Mouse (Mus musculus) forebrain, embryonic 11.5 days (tissue): ENCODE data around the gene Fgf18. TPM values are rescaled to one million over a fixed set of nuclear protein-coding genes. Genes with fewer than 3 reads are reported as not detected.

Source experiments
- ATAC-seq: fragments of 200-750 bp; cut with Nextera tagmentation; replicated peaks from 2 replicates; pipeline ENCODE4 v1.8.0; 2017; ENCODE audit warnings: moderate TSS enrichment; ENCODE audit not compliant: low FRiP score
- DNase-seq: peaks from one replicate; pipeline ENCODE4 v3.0.0-alpha.2; 2017; ENCODE audit warnings: low spot score
- H3K27ac ChIP-seq: fragments of 300-500 bp; sonication (generic); 2 replicates; pipeline ENCODE4 v1.5.1; 2014; ENCODE audit warnings: low read depth, low read length
- H3K27me3 ChIP-seq: fragments of 300-500 bp; sonication (generic); 2 replicates; pipeline ENCODE4 v1.6.1; 2014; ENCODE audit warnings: mild to moderate bottlenecking, low read length, mixed read lengths; ENCODE audit not compliant: control insufficient read depth, insufficient read depth
- H3K36me3 ChIP-seq: fragments of 300-500 bp; sonication (generic); 2 replicates; pipeline ENCODE4 v1.6.1; 2014; ENCODE audit warnings: mild to moderate bottlenecking, low read length, moderate library complexity, mixed read lengths; ENCODE audit not compliant: control insufficient read depth, insufficient read depth
- H3K4me1 ChIP-seq: fragments of 300-500 bp; sonication (generic); replicated peaks from 2 replicates; pipeline ENCODE4 v1.6.1; 2014; ENCODE audit warnings: low read length, mixed read lengths; ENCODE audit not compliant: control insufficient read depth, insufficient read depth
- H3K4me2 ChIP-seq: fragments of 300-500 bp; sonication (generic); 2 replicates; pipeline ENCODE4 v1.6.1; 2014; ENCODE audit warnings: low read depth, mild to moderate bottlenecking, low read length, moderate library complexity, mixed read lengths; ENCODE audit not compliant: severe bottlenecking
- H3K4me3 ChIP-seq: fragments of 300-500 bp; sonication (generic); 2 replicates; pipeline ENCODE4 v1.5.1; 2014; ENCODE audit warnings: low read depth, low read length
- H3K9ac ChIP-seq: fragments of 300-500 bp; sonication (generic); 2 replicates; pipeline ENCODE4 v1.6.1; 2014; ENCODE audit warnings: low read length
- H3K9me3 ChIP-seq: fragments of 300-500 bp; sonication (generic); 2 replicates; pipeline ENCODE4 v1.6.1; 2016; ENCODE audit warnings: low read length, mixed read lengths; ENCODE audit not compliant: control insufficient read depth
- WGBS: fragments of 180-500 bp; shearing (Covaris S2); extraction: QIAGEN DNeasy Blood & Tissue Kit; methylation state at CpG from one replicate; pipeline ENCODE4 v1.1.7; 2014; 5-methylcytosine and 5-hydroxymethylcytosine counted together
- polyA plus RNA-seq: library from polyadenylated mRNA; unstranded; fragments of >200 nt; fragmentation: Nextera tagmentation; extraction: Ambion mirVana; gene quantifications from 2 replicates; pipeline ENCODE4 v1.2.1, GENCODE M21; 2014

Fgf18 gene
- polyA plus RNA-seq, 1 experiment from 2014 or later = 2.7 TPM

DNA sequence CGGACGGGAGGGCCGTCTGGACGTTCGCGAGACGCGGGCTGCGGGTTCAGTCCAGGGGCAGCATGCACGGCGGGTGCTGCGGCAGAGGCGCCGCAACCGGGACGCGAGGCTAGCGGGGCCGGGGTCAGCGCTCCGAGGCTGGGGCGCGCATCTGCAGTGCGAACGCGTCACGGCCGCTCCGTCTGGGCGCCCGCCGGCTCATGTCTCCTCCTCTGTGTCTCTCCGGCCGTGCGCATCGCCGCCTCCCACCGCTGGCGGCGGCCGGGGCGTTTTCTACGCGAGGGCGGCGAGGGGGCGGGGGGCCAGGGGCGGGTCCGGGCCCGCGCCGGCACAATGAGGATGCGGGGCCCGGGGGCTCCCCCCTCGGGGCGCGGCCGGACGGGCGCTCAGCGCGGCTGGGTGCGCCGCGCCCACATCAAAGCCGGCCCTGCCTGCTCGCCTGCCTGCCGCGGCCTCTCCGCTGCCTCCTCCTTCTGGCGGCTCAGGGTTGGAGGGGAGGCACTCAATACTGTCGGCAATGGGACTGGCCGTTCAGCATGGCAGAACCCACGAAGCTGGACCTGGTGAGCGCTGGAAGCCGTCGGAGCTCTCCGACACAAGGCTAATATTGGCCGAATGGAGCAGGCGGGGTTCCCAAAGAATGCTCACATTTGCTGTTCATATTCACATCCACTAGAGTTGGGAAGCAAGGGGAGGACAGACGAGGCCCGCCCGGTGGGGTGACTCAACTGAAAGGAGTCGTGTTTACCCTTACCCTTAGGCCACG lies 555 bp upstream of the Fgf18 start:
- Histone ChIP-seq H3K4me1 (peaks cover 15% of the 10 kb centered on the region; the same call in 1 of the 2 replicates), H3K36me3 (0 out of 2 replicates have a peak, but pooled peaks cover under 1% of the 10 kb centered on the region), H3K27me3 (peaks cover 29% of the 10 kb centered on the region), H3K4me2 (peak overlapping the region; percentile 89), H3K4me3 (peak overlapping the region; percentile 52), H3K27ac (peak overlapping the region; percentile 6; the same call in 1 of the 2 replicates), H3K9me3 (no peaks in the 10 kb centered on the region), H3K9ac (peak overlapping the region; percentile 57)
- WGBS = under 1% methylated on average over 67 of the region's 85 CpGs
- DNase-seq (peak; percentile 83), ATAC-seq (peak; percentile 65)

DNA sequence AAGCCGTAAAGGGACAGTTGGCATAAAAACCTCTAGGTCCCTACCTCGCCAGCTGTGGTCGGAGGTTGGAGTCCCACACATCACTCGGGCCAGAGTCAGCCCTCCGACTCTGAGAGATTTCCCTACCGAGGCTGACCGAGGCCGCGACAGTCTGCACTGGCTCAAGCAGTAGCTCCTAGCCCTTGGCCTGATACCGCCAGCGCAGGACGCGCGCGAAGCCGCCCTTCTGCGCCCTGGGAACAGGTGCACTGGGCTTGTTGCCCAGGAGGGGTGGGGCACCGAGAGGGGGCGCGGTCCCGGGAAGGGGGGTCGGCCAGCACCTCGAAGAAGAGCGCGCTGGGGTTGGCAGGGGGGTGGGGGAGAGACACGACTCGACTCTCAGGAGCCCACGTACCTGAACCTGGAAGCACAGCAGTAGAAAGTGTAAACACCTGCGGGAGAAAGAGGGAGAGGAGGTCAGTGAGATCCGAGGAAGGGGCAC lies 509 bp downstream of the Fgf18 start:
- peak overlapping the region; percentile 89 for H3K4me2 ChIP-seq
- no peaks in the 10 kb centered on the region for H3K9me3 ChIP-seq
- H3K27ac ChIP-seq = no peak overlapping the region
- peak overlapping the region; percentile 52 for H3K4me3 ChIP-seq
- ATAC-seq (no peak), DNase-seq (peak; percentile 78)
- H3K9ac ChIP-seq = peak overlapping the region; percentile 57
- no peaks in the 10 kb centered on the region for H3K36me3 ChIP-seq
- peaks cover 29% of the 10 kb centered on the region for H3K27me3 ChIP-seq
- WGBS = 1% methylated on average over 30 of the region's 30 CpGs
- H3K4me1 ChIP-seq = peaks cover 15% of the 10 kb centered on the region; the same call in 1 of the 2 replicates

- DNase-seq (no peak), ATAC-seq (no peak)
- Histone ChIP-seq H3K4me2 (no peak overlapping the region), H3K9ac (no peak overlapping the region), H3K36me3 (no peaks in the 10 kb centered on the region), H3K4me3 (no peak overlapping the region), H3K9me3 (no peaks in the 10 kb centered on the region), H3K4me1 (peaks cover 15% of the 10 kb centered on the region; the same call in 1 of the 2 replicates), H3K27me3 (peaks cover 29% of the 10 kb centered on the region), H3K27ac (no peak overlapping the region)
- 6% methylated on average over 9 of the region's 9 CpGs for WGBS
Observed at GRCm38 (mm10) chr11:33146143-33146497, 1.1 kb downstream of the Fgf18 start.

- DNase-seq (peak; percentile 51), ATAC-seq (no peak)
- whole genome bisulfite sequencing = 18% methylated on average over 7 of the region's 7 CpGs
- no peaks in the 10 kb centered on the region for H3K9me3 ChIP-seq
- H3K4me1 ChIP-seq = peaks cover 15% of the 10 kb centered on the region; the same call in 1 of the 2 replicates
- H3K4me3 ChIP-seq = no peak overlapping the region
- peaks cover 29% of the 10 kb centered on the region for H3K27me3 ChIP-seq
- H3K9ac ChIP-seq = no peak overlapping the region
- H3K27ac ChIP-seq = no peak overlapping the region
- no peak overlapping the region for H3K4me2 ChIP-seq
- H3K36me3 ChIP-seq = no peaks in the 10 kb centered on the region
Observed at GRCm38 (mm10) chr11:33145201-33146142, 1.7 kb downstream of the Fgf18 start.

- WGBS = 3% methylated on average over 9 of the region's 9 CpGs
- H3K4me2 ChIP-seq = no peak overlapping the region
Observed at GRCm38 (mm10) chr11:33143906-33144305, 3.3 kb downstream of the Fgf18 start.

DNA sequence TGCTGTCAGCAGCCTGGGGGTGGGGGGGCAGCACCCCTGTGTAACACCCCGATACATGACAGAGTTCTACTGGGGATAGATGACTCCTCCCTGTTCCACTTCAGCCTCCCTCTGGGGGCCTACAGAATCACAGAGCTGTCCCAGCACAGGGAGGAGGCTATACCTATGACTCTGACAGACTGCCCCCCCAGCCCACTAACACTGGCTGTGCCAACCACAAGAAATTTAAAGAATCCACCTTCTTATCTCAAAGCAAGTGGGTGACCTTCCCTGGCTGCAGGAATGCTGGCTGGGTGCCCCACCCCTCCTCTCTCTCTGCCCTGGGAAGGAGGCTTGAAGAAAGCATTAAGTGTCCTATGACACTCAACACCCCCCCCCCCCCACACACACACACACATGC lies 4.4 kb downstream of the Fgf18 start:
- H3K4me1 ChIP-seq = peaks cover 15% of the 10 kb centered on the region; the same call in 1 of the 2 replicates
- H3K9ac ChIP-seq = no peak overlapping the region
- no peaks in the 10 kb centered on the region for H3K9me3 ChIP-seq
- 94% methylated on average over 1 of the region's 1 CpGs for WGBS
- H3K27me3 ChIP-seq = peaks cover 29% of the 10 kb centered on the region
- H3K27ac ChIP-seq = no peak overlapping the region
- no peak overlapping the region for H3K4me2 ChIP-seq
- no peak overlapping the region for H3K4me3 ChIP-seq
- peak; percentile 47 for DNase-seq
- H3K36me3 ChIP-seq = no peaks in the 10 kb centered on the region
- no peak for ATAC-seq

More at GRCm38 (mm10) chr11:33143906-33144305, 3.3 kb downstream of the Fgf18 start:
- no peaks in the 10 kb centered on the region for H3K36me3 ChIP-seq
- H3K9ac ChIP-seq = no peak overlapping the region
- peaks cover 15% of the 10 kb centered on the region; the same call in 1 of the 2 replicates for H3K4me1 ChIP-seq
- H3K9me3 ChIP-seq = no peaks in the 10 kb centered on the region
- no peak overlapping the region for H3K4me3 ChIP-seq
- H3K27ac ChIP-seq = no peak overlapping the region
- ATAC-seq (no peak), DNase-seq (peak; percentile 61)
- peaks cover 29% of the 10 kb centered on the region for H3K27me3 ChIP-seq

DNA sequence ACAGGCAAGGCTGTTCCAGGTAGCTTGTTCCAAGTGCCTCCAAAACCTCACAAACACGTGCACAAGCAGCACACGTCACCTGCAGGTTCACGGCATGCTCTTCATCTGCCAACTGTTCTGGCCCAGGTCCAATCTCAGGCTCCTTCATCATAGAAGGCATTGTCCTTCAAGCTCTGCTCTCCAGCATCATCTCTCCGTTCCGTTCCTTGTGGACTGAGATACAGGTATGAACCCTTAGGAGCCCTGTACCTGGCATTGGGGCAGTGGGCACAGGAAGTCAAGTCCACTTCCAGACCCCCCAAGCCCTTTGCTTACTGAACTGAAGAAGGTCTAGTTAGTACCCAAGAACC lies 7.1 kb downstream of the Fgf18 start:
- WGBS = 89% methylated on average over 5 of the region's 5 CpGs
- Histone ChIP-seq H3K4me2 (no peak overlapping the region), H3K27ac (no peak overlapping the region), H3K9ac (no peak overlapping the region), H3K9me3 (no peaks in the 10 kb centered on the region), H3K27me3 (peaks cover 10% of the 10 kb centered on the region), H3K36me3 (no peaks in the 10 kb centered on the region), H3K4me3 (no peak overlapping the region), H3K4me1 (peaks cover 4% of the 10 kb centered on the region; the same call in 1 of the 2 replicates)
- ATAC-seq (no peak), DNase-seq (peak; percentile 20)

DNA sequence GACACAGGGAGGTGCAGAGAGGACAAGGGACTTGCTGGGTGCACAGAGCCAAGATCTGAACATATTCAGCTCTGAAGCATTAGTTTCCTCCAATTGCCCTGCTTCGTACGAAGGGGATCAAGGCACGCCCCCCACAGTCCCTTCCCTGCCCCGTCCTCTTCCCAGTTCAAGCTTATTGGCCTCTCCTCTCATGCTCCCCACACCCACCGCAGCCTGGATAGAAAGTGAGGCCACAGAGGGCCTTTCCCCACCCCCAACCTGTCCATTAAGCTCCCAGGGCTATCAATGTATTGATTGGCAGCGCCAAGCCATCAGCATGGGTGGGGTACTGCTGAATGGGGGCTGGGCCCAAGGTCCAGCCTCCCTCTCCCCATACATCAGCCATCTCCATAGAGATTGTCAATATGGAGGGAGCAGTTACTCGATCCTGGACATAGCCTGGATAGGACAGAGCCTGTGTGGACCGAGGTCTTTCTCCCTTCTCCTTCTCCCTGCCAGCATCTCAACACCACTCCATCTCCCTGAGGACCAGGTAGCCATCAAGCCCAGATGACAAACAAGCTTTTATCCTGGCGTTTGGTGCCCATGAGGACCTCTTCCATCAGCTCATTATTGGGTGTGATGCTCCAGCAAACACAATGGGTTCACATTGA lies 7.6 kb downstream of the Fgf18 start:
- Histone ChIP-seq H3K4me2 (no peak overlapping the region), H3K36me3 (no peaks in the 10 kb centered on the region), H3K9me3 (no peaks in the 10 kb centered on the region), H3K4me3 (no peak overlapping the region), H3K27me3 (peaks cover 5% of the 10 kb centered on the region), H3K9ac (no peak overlapping the region), H3K27ac (no peak overlapping the region), H3K4me1 (peaks cover 4% of the 10 kb centered on the region; the same call in 1 of the 2 replicates)
- no peak for ATAC-seq
- WGBS = 77% methylated on average over 9 of the region's 9 CpGs
- DNase-seq = peak; percentile 25
